Mouse (Mus musculus) hindbrain, embryonic 13.5 days (tissue): Measurements from ENCODE around the gene Tab3. TPM values are rescaled to one million over a fixed set of nuclear protein-coding genes. Genes with fewer than 3 reads are reported as not detected.

Source experiments
- ATAC-seq: fragments of 200-750 bp; cut with Nextera tagmentation; 2 replicates; pipeline ENCODE4 v1.8.0; 2017; ENCODE audit warnings: moderate TSS enrichment; ENCODE audit not compliant: low FRiP score
- H3K27ac ChIP-seq: fragments of 300-500 bp; sonication (generic); 2 replicates; pipeline ENCODE4 v1.5.1; 2015; ENCODE audit warnings: inconsistent platforms, mild to moderate bottlenecking, moderate library complexity
- H3K27me3 ChIP-seq: fragments of 300-500 bp; sonication (generic); 2 replicates; pipeline ENCODE4 v1.6.1; 2015; ENCODE audit warnings: mild to moderate bottlenecking, inconsistent platforms
- H3K36me3 ChIP-seq: fragments of 300-500 bp; sonication (generic); 2 replicates; pipeline ENCODE4 v1.6.1; 2015; ENCODE audit warnings: mild to moderate bottlenecking, inconsistent platforms
- H3K4me1 ChIP-seq: fragments of 300-500 bp; sonication (generic); replicated peaks from 2 replicates; pipeline ENCODE4 v1.6.1; 2015; ENCODE audit warnings: inconsistent platforms
- H3K4me2 ChIP-seq: fragments of 300-500 bp; sonication (generic); 2 replicates; pipeline ENCODE4 v1.6.1; 2015; ENCODE audit warnings: inconsistent platforms, mild to moderate bottlenecking, moderate library complexity
- H3K4me3 ChIP-seq: fragments of 300-500 bp; sonication (generic); 2 replicates; pipeline ENCODE4 v1.5.1; 2015; ENCODE audit warnings: mild to moderate bottlenecking, inconsistent platforms
- H3K9ac ChIP-seq: fragments of 300-500 bp; sonication (generic); 2 replicates; pipeline ENCODE4 v1.6.1; 2015; ENCODE audit warnings: mild to moderate bottlenecking, inconsistent platforms
- H3K9me3 ChIP-seq: fragments of 300-500 bp; sonication (generic); 2 replicates; pipeline ENCODE4 v1.6.1; 2016; ENCODE audit warnings: inconsistent platforms
- WGBS: fragments of 180-500 bp; shearing (Covaris S2); methylation state at CpG from one replicate; pipeline ENCODE4 v1.1.7; 2015; 5-methylcytosine and 5-hydroxymethylcytosine counted together
- polyA plus RNA-seq: library from polyadenylated mRNA; unstranded; fragments of >200 nt; fragmentation: Nextera tagmentation; extraction: Ambion mirVana; gene quantifications from 2 replicates; pipeline ENCODE4 v1.2.1, GENCODE M21; 2015

The Tab3 gene
- polyA plus RNA-seq: 7.7 and 8.0 TPM in 2 replicates

DNA sequence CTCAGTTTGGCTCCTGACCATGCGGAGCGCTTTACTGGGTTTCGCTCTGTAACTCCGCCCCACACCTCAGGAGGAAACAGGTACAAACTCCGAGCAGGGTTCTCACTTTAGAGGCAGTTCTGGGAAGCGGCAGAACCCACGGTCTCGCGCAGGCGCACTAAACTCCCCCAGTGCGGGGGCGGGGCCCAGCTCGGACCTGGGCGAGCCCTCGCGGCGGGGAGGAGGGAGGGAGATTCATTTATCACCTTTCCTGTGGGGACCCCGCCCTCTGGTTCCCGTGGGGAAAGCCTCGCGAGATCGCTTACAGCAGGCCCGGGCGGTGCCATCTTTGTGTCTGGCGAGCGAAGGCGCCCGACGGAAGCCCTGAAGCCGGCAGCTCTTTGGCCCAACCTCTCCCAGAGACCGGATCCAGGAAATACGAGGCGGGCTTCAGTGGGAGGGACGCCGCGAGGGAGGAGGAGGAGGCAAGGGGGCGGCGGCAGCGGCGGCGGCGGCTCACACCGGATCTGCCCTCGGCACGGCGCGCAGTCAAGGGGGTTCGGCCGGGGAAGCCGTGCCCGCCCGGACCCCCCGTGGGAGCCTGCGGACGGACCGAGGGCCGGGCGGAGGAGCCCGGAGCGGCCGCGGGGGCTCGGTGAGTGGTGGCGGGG, at the start of gene Tab3:
Gene Tab3, plus strand, starts transcription at position 491 of the 650 bp plus-strand sequence.
- H3K27ac ChIP-seq: peak within 1 kb of the TSS; percentile 77
- peak; percentile 99 for ATAC-seq
- 21% methylated on average over 63 of the region's 64 CpGs for WGBS

DNA sequence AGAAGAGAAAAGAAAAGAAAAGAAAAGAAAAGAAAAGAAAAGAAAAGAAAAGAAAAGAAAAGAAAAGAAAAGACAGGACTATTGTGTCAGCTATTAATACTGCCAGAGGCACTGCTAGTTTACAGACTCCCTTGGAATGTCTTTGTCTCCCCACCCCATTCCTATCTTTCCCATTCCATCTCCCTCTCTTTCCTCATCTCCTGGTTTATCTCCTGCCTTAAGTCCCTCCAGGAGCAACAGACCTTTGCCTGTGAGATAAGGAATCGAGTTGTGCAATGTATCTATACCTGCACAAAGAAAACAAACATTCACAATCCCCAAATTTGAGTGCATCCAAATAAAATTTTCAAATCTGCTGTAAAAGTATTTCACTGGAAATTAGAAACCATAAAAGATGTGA, 48.3 kb upstream of the Tab3 start:
- no peak for ATAC-seq
- WGBS: 54% methylated on average over 1 of the region's 1 CpGs
- Histone ChIP-seq H3K27ac (no peak overlapping the region), H3K4me3 (no peak overlapping the region), H3K4me2 (no peak overlapping the region), H3K9ac (no peak overlapping the region), H3K4me1 (no peaks in the 10 kb centered on the region), H3K27me3 (no peaks in the 10 kb centered on the region), H3K9me3 (no peaks in the 10 kb centered on the region), H3K36me3 (no peaks in the 10 kb centered on the region)

More for the DNA sequence above, at the start of gene Tab3:
- H3K36me3 ChIP-seq: no peaks in the 10 kb centered on the region
- no peaks in the 10 kb centered on the region for H3K9me3 ChIP-seq
- peaks cover 13% of the 10 kb centered on the region for H3K4me1 ChIP-seq
- H3K4me3 ChIP-seq: peak within 1 kb of the TSS; percentile 65
- H3K27me3 ChIP-seq: no peaks in the 10 kb centered on the region
- H3K4me2 ChIP-seq: peak within 1 kb of the TSS; percentile 57
- H3K9ac ChIP-seq: peak within 1 kb of the TSS; percentile 86

DNA sequence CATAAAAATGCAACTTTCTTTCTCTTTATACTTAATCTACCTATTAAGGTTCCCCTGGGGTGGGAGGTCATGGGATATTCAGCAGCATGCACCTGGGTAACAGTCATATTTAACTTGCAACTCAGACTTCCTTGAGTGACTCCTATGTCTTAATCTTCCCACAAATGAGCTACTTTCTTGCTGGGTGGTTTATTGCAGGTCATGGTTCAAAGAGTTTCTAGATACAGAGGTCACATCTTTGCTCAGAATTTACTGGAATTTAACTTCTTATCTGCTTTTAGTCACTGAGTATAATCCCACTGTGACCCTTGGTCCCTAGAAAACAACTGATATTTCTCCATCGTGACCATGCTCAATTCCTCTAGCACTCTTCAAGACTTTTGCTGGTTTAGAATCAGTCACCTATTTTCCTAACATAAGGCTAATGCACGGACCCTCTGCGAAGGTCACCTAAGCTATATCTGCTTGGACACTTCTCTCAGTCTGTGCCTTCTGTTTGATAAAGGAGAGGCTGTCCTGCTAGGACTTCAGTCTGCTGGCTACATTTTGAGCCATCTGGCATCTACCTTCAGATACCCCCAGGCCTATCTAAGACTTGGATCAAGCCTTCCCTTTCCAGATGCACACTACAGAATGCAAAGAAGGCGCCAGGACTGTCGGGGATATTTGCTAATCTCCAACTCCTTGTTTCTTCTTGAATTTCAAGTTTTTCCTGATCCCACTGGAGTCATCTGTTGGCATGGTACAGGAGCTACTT, 47.4 kb upstream of the Tab3 start:
- Histone ChIP-seq H3K36me3 (no peaks in the 10 kb centered on the region), H3K4me1 (no peaks in the 10 kb centered on the region), H3K4me3 (no peak overlapping the region), H3K4me2 (no peak overlapping the region), H3K9me3 (no peaks in the 10 kb centered on the region), H3K27ac (no peak overlapping the region), H3K9ac (no peak overlapping the region), H3K27me3 (no peaks in the 10 kb centered on the region)
- no peak for ATAC-seq
- WGBS: 76% methylated on average over 5 of the region's 5 CpGs

DNA sequence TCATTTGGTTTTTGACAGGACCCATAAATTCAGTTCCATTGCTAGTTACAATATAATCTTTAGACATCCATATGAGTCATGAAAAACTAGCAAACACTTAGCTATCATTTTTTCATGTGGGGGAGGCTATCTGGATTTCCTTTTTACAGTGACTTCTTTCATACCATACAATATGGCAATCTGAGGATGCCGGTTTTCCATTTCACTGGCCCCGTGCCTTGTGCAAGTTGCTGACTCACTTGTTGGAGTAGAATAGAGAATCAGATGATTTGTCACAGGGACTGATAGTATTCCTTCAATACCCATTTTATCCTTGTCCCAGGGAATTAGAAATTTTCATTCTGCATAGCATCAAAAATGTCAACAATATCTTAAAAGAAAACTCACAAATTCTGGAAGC, 14.9 kb upstream of the Tab3 start:
- Histone ChIP-seq H3K9me3 (no peaks in the 10 kb centered on the region), H3K27me3 (no peaks in the 10 kb centered on the region), H3K4me3 (no peak overlapping the region), H3K4me1 (no peaks in the 10 kb centered on the region), H3K9ac (no peak overlapping the region), H3K36me3 (no peaks in the 10 kb centered on the region), H3K27ac (no peak overlapping the region), H3K4me2 (no peak overlapping the region)
- ATAC-seq: no peak
- 93% methylated on average over 2 of the region's 2 CpGs for WGBS

DNA sequence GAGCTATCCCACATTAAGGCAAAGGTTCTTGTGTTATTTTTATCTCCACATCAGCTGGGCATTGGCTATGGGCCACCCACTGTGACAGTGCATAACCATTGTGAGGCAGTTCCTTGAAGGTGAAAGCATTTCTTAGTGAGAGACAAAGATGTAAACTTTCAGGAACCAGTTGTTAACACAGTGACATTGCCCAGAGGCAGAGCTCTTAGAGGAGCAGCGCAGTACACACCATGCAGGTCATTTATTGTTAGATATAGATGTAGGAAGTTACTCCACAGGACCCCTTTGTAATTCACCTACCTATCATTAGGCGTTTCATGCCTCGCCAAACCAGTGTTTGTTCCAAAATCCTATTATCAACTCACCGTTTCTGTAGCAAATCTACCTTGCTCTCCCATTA, 7.6 kb upstream of the Tab3 start:
- 76% methylated on average over 4 of the region's 4 CpGs for WGBS
- Histone ChIP-seq H3K9me3 (no peaks in the 10 kb centered on the region), H3K36me3 (no peaks in the 10 kb centered on the region), H3K4me1 (no peaks in the 10 kb centered on the region), H3K4me3 (no peak overlapping the region), H3K27me3 (no peaks in the 10 kb centered on the region), H3K9ac (no peak overlapping the region), H3K27ac (no peak overlapping the region), H3K4me2 (no peak overlapping the region)
- no peak for ATAC-seq

DNA sequence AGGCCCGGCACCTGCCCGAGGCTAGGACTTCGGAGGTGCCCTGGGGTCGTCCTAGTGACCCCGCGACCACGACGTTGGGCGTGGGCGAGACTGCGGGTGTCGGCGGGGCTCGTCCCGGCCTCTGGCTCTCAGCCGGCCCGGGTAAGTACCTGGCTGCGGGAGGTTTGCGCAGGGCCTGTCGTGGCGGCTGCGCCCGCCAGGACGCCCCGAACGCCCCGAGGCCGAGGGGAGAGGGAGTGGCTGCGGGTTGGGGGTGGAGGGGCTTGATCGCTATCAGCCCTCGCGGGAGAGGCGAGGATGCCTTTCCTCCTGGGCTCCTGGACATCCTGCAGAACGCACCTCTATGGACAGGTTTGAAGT, 340 bp downstream of the Tab3 start:
- H3K4me2 ChIP-seq: peak overlapping the region; percentile 57
- no peaks in the 10 kb centered on the region for H3K27me3 ChIP-seq
- H3K9ac ChIP-seq: peak overlapping the region; percentile 86
- ATAC-seq: peak; percentile 77
- H3K27ac ChIP-seq: peak overlapping the region; percentile 77
- H3K4me3 ChIP-seq: peak overlapping the region; percentile 65
- 19% methylated on average over 20 of the region's 34 CpGs for WGBS
- H3K4me1 ChIP-seq: peaks cover 13% of the 10 kb centered on the region
- no peaks in the 10 kb centered on the region for H3K9me3 ChIP-seq
- no peaks in the 10 kb centered on the region for H3K36me3 ChIP-seq

DNA sequence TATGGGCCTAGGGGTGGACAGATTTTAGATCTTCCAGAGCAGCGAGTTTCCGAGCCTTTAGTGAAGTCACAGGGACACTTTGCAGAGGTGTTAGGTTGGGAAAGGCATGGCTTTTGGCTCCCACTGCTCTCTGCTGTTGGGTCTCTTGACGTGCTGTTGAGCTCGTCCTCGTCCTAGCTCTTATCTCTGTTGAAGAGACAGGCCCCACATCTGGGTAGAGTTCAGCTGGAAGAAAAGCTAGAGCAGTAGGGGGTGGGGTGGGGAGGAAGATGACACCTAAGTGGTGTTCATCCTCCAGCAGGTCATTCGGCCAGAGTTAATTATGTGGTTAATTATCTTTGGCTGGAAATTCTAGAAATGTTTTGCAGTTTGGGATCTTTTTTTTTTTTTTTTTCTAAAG, 2.5 kb downstream of the Tab3 start:
- no peaks in the 10 kb centered on the region for H3K9me3 ChIP-seq
- no peak overlapping the region for H3K27ac ChIP-seq
- ATAC-seq: no peak
- no peaks in the 10 kb centered on the region for H3K27me3 ChIP-seq
- H3K4me3 ChIP-seq: no peak overlapping the region
- no peak overlapping the region for H3K4me2 ChIP-seq
- H3K9ac ChIP-seq: no peak overlapping the region
- 84% methylated on average over 6 of the region's 6 CpGs for WGBS
- H3K36me3 ChIP-seq: no peaks in the 10 kb centered on the region
- H3K4me1 ChIP-seq: peaks cover 13% of the 10 kb centered on the region

DNA sequence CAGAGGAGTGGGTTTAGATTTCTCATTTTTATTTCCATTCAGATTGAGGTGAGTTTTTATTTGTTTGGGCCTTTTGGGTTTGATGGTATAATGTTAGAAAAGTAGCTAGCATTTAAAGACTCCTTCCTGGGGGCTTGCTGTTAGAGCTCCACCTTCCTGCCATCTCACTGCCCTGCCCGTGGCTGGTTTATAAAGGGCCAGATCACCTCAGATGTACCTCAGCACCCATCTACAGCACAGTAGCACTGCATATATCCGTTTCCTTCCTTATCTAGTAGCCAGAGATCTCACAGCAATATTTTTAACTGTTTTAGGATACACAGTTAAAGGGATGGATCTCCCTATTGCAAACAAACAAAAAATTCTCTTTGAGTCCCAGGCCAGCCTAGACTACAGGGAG, 6.9 kb downstream of the Tab3 start:
- no peak overlapping the region for H3K4me2 ChIP-seq
- H3K4me3 ChIP-seq: no peak overlapping the region
- no peak overlapping the region for H3K9ac ChIP-seq
- H3K9me3 ChIP-seq: no peaks in the 10 kb centered on the region
- 70% methylated on average over 2 of the region's 2 CpGs for WGBS
- no peak for ATAC-seq
- peaks cover 5% of the 10 kb centered on the region; the same call in 1 of the 2 replicates for H3K4me1 ChIP-seq
- H3K27me3 ChIP-seq: no peaks in the 10 kb centered on the region
- H3K27ac ChIP-seq: no peak overlapping the region
- H3K36me3 ChIP-seq: no peaks in the 10 kb centered on the region

DNA sequence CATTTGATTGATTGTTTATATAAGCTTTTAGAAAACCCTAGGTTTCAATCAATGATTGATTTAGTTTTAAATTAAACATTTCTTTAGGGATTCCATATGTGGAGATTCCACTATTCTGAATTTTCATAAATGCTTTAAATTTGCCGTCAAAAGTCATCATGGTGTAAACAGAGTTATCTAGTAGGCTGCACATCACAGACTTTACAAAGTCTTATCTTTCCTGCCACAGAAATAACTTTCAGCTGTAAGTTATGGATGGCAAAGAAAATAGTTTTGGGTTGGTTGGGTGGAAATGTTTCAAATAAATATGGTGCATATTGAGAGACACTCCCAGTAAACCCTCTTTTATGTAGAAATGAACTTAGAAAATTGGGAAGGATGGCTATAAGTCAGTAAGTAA, 8.7 kb downstream of the Tab3 start:
- Histone ChIP-seq H3K4me3 (no peak overlapping the region), H3K9me3 (no peaks in the 10 kb centered on the region), H3K4me1 (no peaks in the 10 kb centered on the region), H3K27ac (no peak overlapping the region), H3K9ac (no peak overlapping the region), H3K4me2 (no peak overlapping the region), H3K36me3 (no peaks in the 10 kb centered on the region), H3K27me3 (no peaks in the 10 kb centered on the region)
- WGBS: 92% methylated on average over 1 of the region's 1 CpGs
- no peak for ATAC-seq

DNA sequence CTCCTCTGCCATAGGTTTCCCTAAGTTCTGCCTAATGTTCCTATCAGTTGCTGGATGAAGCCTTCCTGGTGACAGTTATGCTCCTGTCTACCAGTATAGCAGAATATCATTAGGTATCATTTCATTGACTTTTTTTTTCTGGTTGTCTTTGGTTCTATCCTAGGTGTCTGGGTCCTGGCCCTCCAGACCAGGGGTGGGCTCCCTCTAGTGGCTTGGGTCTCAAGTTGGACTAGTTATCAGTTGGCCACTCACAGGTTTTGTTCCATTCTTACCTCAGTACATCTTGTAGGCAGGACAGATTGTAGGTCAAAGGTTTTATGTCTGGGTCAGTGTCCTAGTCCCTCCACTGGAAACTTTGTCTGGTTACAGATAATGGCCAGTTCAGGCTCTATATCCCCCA, 11.8 kb downstream of the Tab3 start:
- Histone ChIP-seq H3K4me1 (no peaks in the 10 kb centered on the region), H3K36me3 (no peaks in the 10 kb centered on the region), H3K27ac (no peak overlapping the region), H3K4me2 (no peak overlapping the region), H3K27me3 (no peaks in the 10 kb centered on the region), H3K9ac (no peak overlapping the region), H3K4me3 (no peak overlapping the region), H3K9me3 (no peaks in the 10 kb centered on the region)
- ATAC-seq: no peak

DNA sequence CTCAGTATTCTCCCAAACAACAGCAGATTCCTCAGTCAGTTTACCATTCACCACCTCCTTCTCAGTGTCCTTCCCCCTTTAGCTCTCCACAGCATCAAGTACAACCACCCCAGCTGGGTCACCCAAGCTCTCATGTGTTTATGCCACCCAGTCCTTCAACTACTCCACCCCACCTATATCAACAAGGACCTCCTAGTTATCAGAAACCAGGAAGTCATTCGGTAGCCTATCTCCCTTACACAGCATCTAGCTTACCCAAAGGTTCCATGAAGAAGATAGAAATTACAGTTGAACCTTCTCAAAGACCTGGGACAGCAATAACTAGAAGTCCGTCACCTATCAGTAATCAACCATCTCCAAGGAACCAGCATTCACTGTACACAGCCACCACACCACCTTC, 40.9 kb downstream of the Tab3 start:
- WGBS: 91% methylated on average over 2 of the region's 2 CpGs

DNA sequence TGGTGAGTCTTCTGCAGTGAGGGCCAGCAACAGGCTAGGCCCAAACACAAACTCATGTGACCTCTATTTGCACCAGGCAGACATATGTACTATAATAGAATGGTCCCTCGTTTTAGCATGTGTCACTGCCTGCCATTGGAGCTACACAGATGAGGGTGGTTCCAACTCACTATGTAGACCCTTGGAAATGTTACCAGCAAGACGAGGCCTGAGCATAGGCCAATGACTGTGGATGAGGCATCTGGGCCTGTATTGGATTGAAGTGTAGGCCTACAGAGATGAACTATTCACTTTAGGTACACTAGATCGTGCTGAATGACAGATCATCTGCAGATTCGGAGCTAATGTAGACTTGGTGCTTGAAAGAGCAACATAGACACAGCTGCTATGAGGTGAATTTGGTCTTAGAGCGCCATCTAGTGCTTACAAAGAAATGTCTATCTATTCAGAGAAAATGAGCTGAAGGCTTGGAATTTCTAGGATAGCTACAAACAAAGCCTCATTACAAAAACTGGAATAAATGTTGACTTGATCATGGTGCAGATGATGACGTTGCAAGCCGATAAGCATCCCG, 72.5 kb downstream of the Tab3 start:
- Histone ChIP-seq H3K4me1 (no peaks in the 10 kb centered on the region), H3K4me2 (no peak overlapping the region), H3K9ac (no peak overlapping the region), H3K27me3 (no peaks in the 10 kb centered on the region), H3K27ac (no peak overlapping the region), H3K4me3 (no peak overlapping the region), H3K36me3 (no peaks in the 10 kb centered on the region), H3K9me3 (no peaks in the 10 kb centered on the region)
- no peak for ATAC-seq
- WGBS: 47% methylated on average over 8 of the region's 8 CpGs

More for the DNA sequence above, 40.9 kb downstream of the Tab3 start:
- Histone ChIP-seq H3K36me3 (peaks cover 8% of the 10 kb centered on the region), H3K4me3 (no peak overlapping the region), H3K4me2 (no peak overlapping the region), H3K27me3 (no peaks in the 10 kb centered on the region), H3K9me3 (no peaks in the 10 kb centered on the region), H3K9ac (no peak overlapping the region), H3K27ac (no peak overlapping the region), H3K4me1 (no peaks in the 10 kb centered on the region)
- no peak for ATAC-seq

DNA sequence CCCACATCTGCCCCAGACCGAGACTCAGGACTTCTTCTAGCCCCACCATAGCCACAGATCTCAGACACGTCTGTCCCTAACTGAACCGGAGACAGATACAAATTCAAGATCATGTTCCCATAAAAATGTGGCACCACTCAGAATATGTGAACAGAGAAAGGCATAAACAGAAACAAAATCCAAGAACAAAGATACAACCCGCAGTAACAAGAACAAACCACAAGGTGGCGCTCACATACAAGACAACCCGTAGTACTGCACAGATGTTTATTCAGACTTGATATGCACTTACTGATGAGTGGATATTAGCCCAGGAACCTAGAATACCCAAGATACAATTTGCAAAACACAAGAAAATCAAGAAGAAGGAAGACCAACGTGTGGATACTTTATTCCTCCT, 103.0 kb downstream of the Tab3 start:
- no peak for ATAC-seq
- no peak overlapping the region for H3K4me2 ChIP-seq
- H3K4me1 ChIP-seq: no peaks in the 10 kb centered on the region
- H3K4me3 ChIP-seq: no peak overlapping the region
- 17% methylated on average over 7 of the region's 7 CpGs for WGBS
- H3K27ac ChIP-seq: no peak overlapping the region
- no peaks in the 10 kb centered on the region for H3K9me3 ChIP-seq
- no peaks in the 10 kb centered on the region for H3K36me3 ChIP-seq
- H3K27me3 ChIP-seq: no peaks in the 10 kb centered on the region
- no peak overlapping the region for H3K9ac ChIP-seq
